Mouse (Mus musculus): Measurements from ENCODE around the gene Six5. TPM values are rescaled to one million over a fixed set of nuclear protein-coding genes. Genes with fewer than 3 reads are reported as not detected.

Gene Six5
- polyA plus RNA-seq, 1 experiment = 5.0 TPM

DNA sequence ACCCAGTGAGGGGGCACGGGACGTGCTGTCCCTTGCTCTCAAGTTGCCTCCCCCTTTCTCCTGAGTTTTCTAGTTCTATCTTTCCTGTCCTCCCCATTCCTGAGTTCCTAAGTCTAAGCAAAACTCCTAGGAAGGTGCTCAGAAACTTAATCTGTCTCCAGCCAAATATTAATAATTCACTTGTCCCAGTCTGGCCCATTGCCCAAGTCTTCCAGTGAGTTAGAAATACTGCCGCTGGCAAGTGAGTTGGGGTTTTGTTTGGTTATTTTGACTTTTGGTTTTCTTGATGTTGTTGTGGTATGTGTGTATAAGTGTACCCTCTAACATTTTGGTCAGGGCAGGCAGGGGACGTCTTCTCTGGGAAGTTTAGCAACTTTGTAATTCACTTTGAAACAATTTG, 27.3 kb downstream of the Six5 start:
- no peak overlapping the region for H3K4me3 ChIP-seq (ENCODE audit: insufficient read depth, low read length)
- TF ChIP-seq POLR2A (IDR thresholded peaks at IDR 0.05; ENCODE audit: extremely low read depth, insufficient read depth, low read length) = no peak
- TF ChIP-seq CTCF (IDR thresholded peaks at IDR 0.05; ENCODE audit: extremely low read depth, insufficient read depth, low read length) = no peak

DNA sequence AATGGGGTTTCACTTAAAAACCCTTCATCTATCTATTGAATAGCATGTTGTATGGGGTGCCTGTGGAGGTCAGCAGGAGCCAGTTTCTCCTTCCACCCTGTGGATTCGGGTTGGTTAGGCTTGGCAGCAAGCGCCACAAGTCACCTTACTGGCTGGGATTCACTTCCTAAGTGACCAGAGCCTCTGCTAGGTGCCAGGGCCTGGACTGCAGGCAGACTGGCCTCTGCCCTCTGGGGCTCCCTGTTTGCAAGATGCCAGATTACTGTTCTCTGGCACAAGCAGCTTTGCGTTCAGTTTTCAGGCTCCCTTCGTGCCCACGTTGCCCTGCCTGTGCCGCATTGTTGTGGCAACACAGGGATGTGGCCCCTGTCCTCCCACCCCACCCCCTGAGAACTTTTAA, 30.3 kb downstream of the Six5 start:
- Histone ChIP-seq H3K4me1 (ENCODE audit: control insufficient read depth, insufficient read depth, low read length) (0 out of 2 replicates have a peak, but pooled peaks cover 1% of the 10 kb centered on the region), H3K4me3 (ENCODE audit: insufficient read depth, low read length) (no peak overlapping the region), H3K27ac (ENCODE audit: insufficient read depth, low read length) (no peak overlapping the region)
- TF ChIP-seq POLR2A (IDR thresholded peaks at IDR 0.05; ENCODE audit: extremely low read depth, insufficient read depth, low read length) (no peak), CTCF (IDR thresholded peaks at IDR 0.05; ENCODE audit: extremely low read depth, insufficient read depth, low read length) (no peak)

More for the DNA sequence above, 27.3 kb downstream of the Six5 start:
- H3K27ac ChIP-seq (ENCODE audit: insufficient read depth, low read length) = no peak overlapping the region
- no peaks in the 10 kb centered on the region for H3K4me1 ChIP-seq (ENCODE audit: control insufficient read depth, insufficient read depth, low read length)

DNA sequence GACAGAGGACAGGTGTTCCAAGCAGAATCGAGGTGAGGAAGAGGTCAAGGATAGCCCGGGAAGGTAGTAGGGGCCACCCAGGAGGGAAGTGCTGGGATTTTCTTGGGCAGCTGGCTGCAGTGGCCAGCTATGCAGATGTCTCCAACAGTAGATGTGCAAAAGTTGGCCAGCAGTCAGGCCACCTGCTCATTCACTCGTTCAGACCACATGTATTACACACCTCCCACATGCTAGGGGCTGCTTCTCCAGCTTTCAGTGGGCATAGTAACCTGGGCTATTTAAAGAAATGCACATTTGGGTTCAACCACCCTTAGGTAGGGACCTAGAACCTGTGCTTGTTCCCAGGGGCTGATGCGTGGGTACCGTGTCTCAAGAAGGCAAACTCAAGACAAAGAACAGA, 33.4 kb downstream of the Six5 start:
- TF ChIP-seq CTCF (IDR thresholded peaks at IDR 0.05; ENCODE audit: extremely low read depth, insufficient read depth, low read length) (no peak), POLR2A (IDR thresholded peaks at IDR 0.05; ENCODE audit: extremely low read depth, insufficient read depth, low read length) (no peak)
- Histone ChIP-seq H3K27ac (ENCODE audit: insufficient read depth, low read length) (no peak overlapping the region), H3K4me3 (ENCODE audit: insufficient read depth, low read length) (no peak overlapping the region)

DNA sequence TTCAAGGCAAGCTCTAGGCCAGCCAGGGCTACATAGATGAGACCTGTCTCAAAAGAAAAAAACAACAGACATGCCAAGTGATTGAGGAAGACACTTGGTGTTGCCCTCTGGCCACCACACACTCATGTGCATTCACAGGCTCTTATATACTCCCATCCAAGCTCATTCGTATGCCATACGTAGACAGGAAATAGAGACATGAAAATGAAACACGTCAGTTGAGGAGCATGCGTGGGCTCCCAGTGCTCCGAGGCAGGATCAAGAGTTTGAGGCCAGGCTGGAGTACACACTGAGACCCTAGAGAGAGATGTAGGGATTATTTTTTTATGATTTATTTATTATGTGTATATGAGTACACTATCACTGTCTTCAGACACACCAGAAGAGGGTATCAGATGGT, 35.0 kb downstream of the Six5 start:
- Histone ChIP-seq H3K4me1 (ENCODE audit: control insufficient read depth, insufficient read depth, low read length) (0 out of 2 replicates have a peak, but pooled peaks cover 1% of the 10 kb centered on the region), H3K27ac (ENCODE audit: insufficient read depth, low read length) (no peak overlapping the region), H3K4me3 (ENCODE audit: insufficient read depth, low read length) (no peak overlapping the region)
- no peak for TF ChIP-seq CTCF (IDR thresholded peaks at IDR 0.05; ENCODE audit: extremely low read depth, insufficient read depth, low read length)
- TF ChIP-seq POLR2A (IDR thresholded peaks at IDR 0.05; ENCODE audit: extremely low read depth, insufficient read depth, low read length) = no peak

More for the DNA sequence above, 33.4 kb downstream of the Six5 start:
- 0 out of 2 replicates have a peak, but pooled peaks cover 1% of the 10 kb centered on the region for H3K4me1 ChIP-seq (ENCODE audit: control insufficient read depth, insufficient read depth, low read length)

DNA sequence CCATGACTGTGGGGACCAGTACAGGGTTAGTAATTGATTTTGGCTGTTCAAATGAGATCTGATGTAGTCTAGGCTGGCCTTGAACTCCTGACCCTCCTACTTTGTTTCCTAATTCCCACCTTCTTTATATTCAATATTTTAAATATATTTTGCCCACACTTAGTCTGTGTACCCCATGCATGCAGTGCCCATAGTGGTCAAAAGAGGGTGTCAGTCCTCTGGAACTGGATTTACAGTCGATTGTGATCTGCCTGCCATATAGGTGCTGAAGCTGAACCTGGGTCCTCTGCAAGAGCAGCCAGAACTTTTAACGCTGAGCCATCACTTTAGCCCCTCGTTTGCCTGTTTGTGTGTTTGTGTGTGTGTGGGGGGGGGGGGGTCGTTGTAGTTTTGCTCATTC, 36.3 kb downstream of the Six5 start:
- TF ChIP-seq CTCF (IDR thresholded peaks at IDR 0.05; ENCODE audit: extremely low read depth, insufficient read depth, low read length) (no peak), POLR2A (IDR thresholded peaks at IDR 0.05; ENCODE audit: extremely low read depth, insufficient read depth, low read length) (no peak)
- Histone ChIP-seq H3K4me1 (ENCODE audit: control insufficient read depth, insufficient read depth, low read length) (0 out of 2 replicates have a peak, but pooled peaks cover 1% of the 10 kb centered on the region), H3K27ac (ENCODE audit: insufficient read depth, low read length) (peak overlapping the region; percentile 76; the same call in 1 of the 2 replicates), H3K4me3 (ENCODE audit: insufficient read depth, low read length) (peak overlapping the region; percentile 30; the same call in 1 of the 2 replicates)

DNA sequence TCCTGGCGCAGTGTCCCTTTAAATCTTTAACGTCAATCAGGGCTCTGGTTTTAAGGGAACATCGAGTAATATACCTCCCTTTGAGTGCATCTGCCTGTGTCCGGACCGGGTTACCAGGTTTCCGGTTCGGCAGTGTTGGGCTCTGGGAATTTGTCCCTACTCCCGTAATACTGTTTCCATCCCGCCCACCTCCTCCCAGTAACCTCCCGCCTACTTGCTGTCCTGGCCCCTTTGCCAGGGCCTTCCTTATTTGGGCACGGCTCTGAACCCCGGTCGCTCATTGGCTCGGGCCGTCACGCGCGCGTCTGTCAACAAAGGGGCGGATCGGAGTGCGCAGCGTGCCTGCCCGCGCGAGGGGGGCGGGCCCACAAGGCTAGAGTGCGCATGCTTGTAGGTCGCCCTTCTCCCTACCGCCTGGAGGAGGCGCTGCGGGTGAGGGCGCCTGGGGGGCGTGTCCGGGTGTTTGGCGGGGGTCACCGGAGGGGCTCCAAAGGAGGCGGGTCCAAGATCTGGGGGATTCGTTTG, 37.0 kb downstream of the Six5 start:
- TF ChIP-seq CTCF (IDR thresholded peaks at IDR 0.05; ENCODE audit: extremely low read depth, insufficient read depth, low read length) = peak; percentile 46
- 0 out of 2 replicates have a peak, but pooled peaks have one; percentile 15 for TF ChIP-seq POLR2A (IDR thresholded peaks at IDR 0.05; ENCODE audit: extremely low read depth, insufficient read depth, low read length)
- peak overlapping the region; percentile 76 for H3K27ac ChIP-seq (ENCODE audit: insufficient read depth, low read length)
- peak overlapping the region; percentile 30 for H3K4me3 ChIP-seq (ENCODE audit: insufficient read depth, low read length)
- H3K4me1 ChIP-seq (ENCODE audit: control insufficient read depth, insufficient read depth, low read length) = peaks cover 2% of the 10 kb centered on the region; the same call in 1 of the 2 replicates

- TF ChIP-seq POLR2A (IDR thresholded peaks at IDR 0.05; ENCODE audit: extremely low read depth, insufficient read depth, low read length) (no peak), CTCF (IDR thresholded peaks at IDR 0.05; ENCODE audit: extremely low read depth, insufficient read depth, low read length) (no peak)
- H3K27ac ChIP-seq (ENCODE audit: insufficient read depth, low read length) = 0 out of 2 replicates have a peak overlapping the region, but pooled peaks have one; percentile 14
- H3K4me3 ChIP-seq (ENCODE audit: insufficient read depth, low read length) = no peak overlapping the region
- peaks cover 2% of the 10 kb centered on the region; the same call in 1 of the 2 replicates for H3K4me1 ChIP-seq (ENCODE audit: control insufficient read depth, insufficient read depth, low read length)
These were observed 41.8 kb downstream of the Six5 start for GRCm38 (mm10) chr7:19136168-19136567.

DNA sequence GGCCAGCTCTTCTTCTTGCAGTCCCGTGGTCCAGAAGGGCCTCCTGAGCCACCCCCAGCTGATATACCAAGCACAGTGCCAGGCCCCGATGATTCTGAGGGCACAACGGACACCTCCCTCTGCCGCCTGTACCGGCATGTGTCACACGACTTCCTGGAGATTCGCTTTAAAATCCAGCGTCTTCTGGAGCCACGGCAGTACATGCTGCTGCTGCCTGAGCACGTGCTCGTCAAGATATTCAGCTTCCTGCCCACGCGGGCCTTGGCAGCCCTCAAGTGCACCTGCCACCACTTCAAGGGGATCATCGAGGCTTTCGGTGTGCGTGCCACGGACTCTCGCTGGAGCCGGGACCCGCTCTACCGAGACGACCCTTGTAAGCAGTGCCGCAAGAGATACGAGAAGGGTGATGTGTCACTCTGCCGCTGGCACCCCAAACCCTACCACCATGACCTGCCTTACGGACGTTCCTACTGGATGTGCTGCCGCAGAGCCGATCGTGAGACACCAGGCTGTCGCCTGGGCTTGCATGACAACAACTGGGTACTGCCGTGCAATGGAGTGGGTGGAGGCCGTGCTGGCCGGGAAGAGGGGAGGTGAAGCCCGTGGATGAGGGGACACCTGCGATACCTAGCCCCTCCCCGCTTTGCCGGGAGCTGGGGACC, 42.4 kb downstream of the Six5 start:
- Histone ChIP-seq H3K27ac (ENCODE audit: insufficient read depth, low read length) (0 out of 2 replicates have a peak overlapping the region, but pooled peaks have one; percentile 14), H3K4me3 (ENCODE audit: insufficient read depth, low read length) (no peak overlapping the region), H3K4me1 (ENCODE audit: control insufficient read depth, insufficient read depth, low read length) (peaks cover 2% of the 10 kb centered on the region; the same call in 1 of the 2 replicates)
- TF ChIP-seq CTCF (IDR thresholded peaks at IDR 0.05; ENCODE audit: extremely low read depth, insufficient read depth, low read length) (no peak), POLR2A (IDR thresholded peaks at IDR 0.05; ENCODE audit: extremely low read depth, insufficient read depth, low read length) (no peak)

GRCm38 (mm10) chr7:19137380-19137779, 43.0 kb downstream of the Six5 start:
- peak; percentile 36 for TF ChIP-seq CTCF (IDR thresholded peaks at IDR 0.05; ENCODE audit: extremely low read depth, insufficient read depth, low read length)
- TF ChIP-seq POLR2A (IDR thresholded peaks at IDR 0.05; ENCODE audit: extremely low read depth, insufficient read depth, low read length) = no peak
- H3K4me3 ChIP-seq (ENCODE audit: insufficient read depth, low read length) = no peak overlapping the region
- peaks cover 2% of the 10 kb centered on the region; the same call in 1 of the 2 replicates for H3K4me1 ChIP-seq (ENCODE audit: control insufficient read depth, insufficient read depth, low read length)
- no peak overlapping the region for H3K27ac ChIP-seq (ENCODE audit: insufficient read depth, low read length)

GRCm38 (mm10) chr7:19146793-19147192, 52.4 kb downstream of the Six5 start:
- TF ChIP-seq POLR2A (IDR thresholded peaks at IDR 0.05; ENCODE audit: extremely low read depth, insufficient read depth, low read length) (no peak), CTCF (IDR thresholded peaks at IDR 0.05; ENCODE audit: extremely low read depth, insufficient read depth, low read length) (no peak)
- Histone ChIP-seq H3K4me1 (ENCODE audit: control insufficient read depth, insufficient read depth, low read length) (peaks cover 2% of the 10 kb centered on the region), H3K4me3 (ENCODE audit: insufficient read depth, low read length) (no peak overlapping the region), H3K27ac (ENCODE audit: insufficient read depth, low read length) (no peak overlapping the region)
